Mouse (Mus musculus) liver, adult 2 months (tissue): ENCODE data around the gene Micall1. TPM values are rescaled to one million over a fixed set of nuclear protein-coding genes. Genes with fewer than 3 reads are reported as not detected.

Experiments
- DNase-seq: peaks from one replicate; pipeline ENCODE4 v3.0.0-alpha.2; 2011; ENCODE audit warnings: low read depth, low spot score; ENCODE audit errors: extremely low read depth
- H3K27ac ChIP-seq: fragments of 200-500 bp; replicated peaks from 2 replicates; pipeline ENCODE4 v1.5.1; 2012; ENCODE audit warnings: low read depth, mild to moderate bottlenecking, control low read depth, inconsistent platforms, low read length; ENCODE audit not compliant: insufficient read depth
- H3K27me3 ChIP-seq: fragments of 200-500 bp; 2 replicates; pipeline ENCODE4 v1.6.1; 2012; ENCODE audit warnings: mild to moderate bottlenecking, moderate library complexity, low read length, inconsistent platforms; ENCODE audit not compliant: control insufficient read depth, insufficient read depth
- H3K36me3 ChIP-seq: fragments of 200-500 bp; 2 replicates; pipeline ENCODE4 v1.6.1; 2012; ENCODE audit warnings: low read length, inconsistent platforms; ENCODE audit not compliant: control insufficient read depth, insufficient read depth
- H3K4me1 ChIP-seq: fragments of 200-500 bp; 2 replicates; pipeline ENCODE4 v1.6.1; 2011; ENCODE audit warnings: low read length; ENCODE audit not compliant: control insufficient read depth, insufficient read depth
- H3K4me3 ChIP-seq: fragments of 200-500 bp; 2 replicates; pipeline ENCODE4 v1.5.1; 2011; ENCODE audit warnings: low read depth, mild to moderate bottlenecking, control low read depth, low read length, moderate library complexity; ENCODE audit not compliant: insufficient read depth
- H3K79me2 ChIP-seq: fragments of 200-500 bp; 2 replicates; pipeline ENCODE4 v1.6.1; 2012; ENCODE audit warnings: inconsistent platforms, mild to moderate bottlenecking, low read length, moderate library complexity; ENCODE audit not compliant: control insufficient read depth, insufficient read depth
- H3K9ac ChIP-seq: fragments of 200-500 bp; 2 replicates; pipeline ENCODE4 v1.6.1; 2012; ENCODE audit warnings: low read depth, mild to moderate bottlenecking, control low read depth, inconsistent platforms, low read length
- CTCF ChIP-seq: fragments of 200-500 bp; IDR thresholded peaks from 2 replicates; pipeline ENCODE4 v1.5.1; 2011; ENCODE audit warnings: low read depth, low read length, control low read depth
- POLR2A ChIP-seq: fragments of 200-500 bp; IDR thresholded peaks from 2 replicates; pipeline ENCODE4 v1.6.1; 2011; ENCODE audit warnings: low read length, control low read depth; ENCODE audit not compliant: insufficient read depth; ENCODE audit errors: extremely low read depth
- WGBS: fragments of 180-500 bp; shearing (Covaris S2); methylation state at CpG from one replicate; pipeline ENCODE4 v1.1.7; 2018; 5-methylcytosine and 5-hydroxymethylcytosine counted together
- polyA plus RNA-seq: library from polyadenylated mRNA; depleted of rRNA; stranded (reverse); fragments of >200 nt; gene quantifications from 2 replicates; pipeline ENCODE4 v1.2.3, GENCODE M21; 2012
- total RNA-seq: library from RNA; depleted of rRNA; stranded (reverse); fragments of >200 nt; gene quantifications from 2 replicates; pipeline ENCODE4 v1.2.3, GENCODE M21; 2014

Micall1 gene
- total and polyA plus RNA-seq, 2 experiments, result 3.0 to 8.9 TPM

- TF ChIP-seq POLR2A, result no peak
- TF ChIP-seq CTCF, result peak; percentile 61
- Histone ChIP-seq H3K27ac (no peak overlapping the region), H3K4me1 (peaks cover 10% of the 10 kb centered on the region), H3K36me3 (peaks cover 35% of the 10 kb centered on the region), H3K4me3 (no peak overlapping the region), H3K79me2 (no peaks in the 10 kb centered on the region), H3K27me3 (no peaks in the 10 kb centered on the region), H3K9ac (no peak overlapping the region)
- no peak for DNase-seq
- WGBS, result 73% methylated on average over 7 of the region's 7 CpGs
These were observed 15.4 kb upstream of the Micall1 start for GRCm38 (mm10) chr15:79093083-79093839.

- Histone ChIP-seq H3K4me1 (peaks cover 12% of the 10 kb centered on the region), H3K4me3 (no peak overlapping the region), H3K27me3 (no peaks in the 10 kb centered on the region), H3K36me3 (peaks cover 25% of the 10 kb centered on the region; the same call in 1 of the 2 replicates), H3K79me2 (no peaks in the 10 kb centered on the region), H3K27ac (no peak overlapping the region), H3K9ac (no peak overlapping the region)
- WGBS, result 92% methylated on average over 5 of the region's 5 CpGs
- no peak for DNase-seq
- TF ChIP-seq POLR2A (no peak), CTCF (no peak)
These were observed 13.2 kb upstream of the Micall1 start for GRCm38 (mm10) chr15:79095483-79095882.

- DNase-seq, result no peak
These were observed 12.1 kb upstream of the Micall1 start for GRCm38 (mm10) chr15:79096556-79096955.

GRCm38 (mm10) chr15:79097135-79097534 lies 11.6 kb upstream of the Micall1 start:
- DNase-seq, result peak; percentile 42
- peaks cover 12% of the 10 kb centered on the region for H3K4me1 ChIP-seq
- no peaks in the 10 kb centered on the region for H3K27me3 ChIP-seq
- H3K27ac ChIP-seq, result no peak overlapping the region
- no peaks in the 10 kb centered on the region for H3K79me2 ChIP-seq
- no peak overlapping the region for H3K4me3 ChIP-seq
- H3K36me3 ChIP-seq, result peaks cover 13% of the 10 kb centered on the region; the same call in 1 of the 2 replicates
- no peak for TF ChIP-seq CTCF
- no peak for TF ChIP-seq POLR2A
- no peak overlapping the region for H3K9ac ChIP-seq
- 19% methylated on average over 2 of the region's 2 CpGs for WGBS

More at GRCm38 (mm10) chr15:79096556-79096955, 12.1 kb upstream of the Micall1 start:
- H3K79me2 ChIP-seq, result no peaks in the 10 kb centered on the region
- peaks cover 12% of the 10 kb centered on the region for H3K4me1 ChIP-seq
- no peak for TF ChIP-seq POLR2A
- no peak for TF ChIP-seq CTCF
- 72% methylated on average over 3 of the region's 3 CpGs for WGBS
- no peaks in the 10 kb centered on the region for H3K27me3 ChIP-seq
- no peak overlapping the region for H3K9ac ChIP-seq
- H3K27ac ChIP-seq, result no peak overlapping the region
- H3K4me3 ChIP-seq, result no peak overlapping the region
- peaks cover 17% of the 10 kb centered on the region; the same call in 1 of the 2 replicates for H3K36me3 ChIP-seq

- no peaks in the 10 kb centered on the region for H3K27me3 ChIP-seq
- DNase-seq, result peak; percentile 57
- H3K4me1 ChIP-seq, result peaks cover 12% of the 10 kb centered on the region
- peaks cover 13% of the 10 kb centered on the region; the same call in 1 of the 2 replicates for H3K36me3 ChIP-seq
- H3K79me2 ChIP-seq, result no peaks in the 10 kb centered on the region
- H3K9ac ChIP-seq, result peak overlapping the region; percentile 9; the same call in 1 of the 2 replicates
- H3K4me3 ChIP-seq, result no peak overlapping the region
- no peak for TF ChIP-seq POLR2A
- no peak for TF ChIP-seq CTCF
- 26% methylated on average over 6 of the region's 6 CpGs for WGBS
- H3K27ac ChIP-seq, result no peak overlapping the region
These were observed 11.1 kb upstream of the Micall1 start for GRCm38 (mm10) chr15:79097611-79098025.

- H3K9ac ChIP-seq, result no peak overlapping the region
These were observed 10.5 kb upstream of the Micall1 start for GRCm38 (mm10) chr15:79098220-79098619.

More at GRCm38 (mm10) chr15:79098220-79098619, 10.5 kb upstream of the Micall1 start:
- H3K36me3 ChIP-seq, result peaks cover 13% of the 10 kb centered on the region; the same call in 1 of the 2 replicates
- 80% methylated on average over 5 of the region's 5 CpGs for WGBS
- DNase-seq, result no peak
- peak overlapping the region; percentile 26; the same call in 1 of the 2 replicates for H3K27ac ChIP-seq
- peaks cover 12% of the 10 kb centered on the region for H3K4me1 ChIP-seq
- H3K79me2 ChIP-seq, result no peaks in the 10 kb centered on the region
- TF ChIP-seq POLR2A (no peak), CTCF (no peak)
- H3K4me3 ChIP-seq, result no peak overlapping the region
- no peaks in the 10 kb centered on the region for H3K27me3 ChIP-seq
